Mouse (Mus musculus): ENCODE results near the gene Foxj2. TPM values are rescaled to one million over a fixed set of nuclear protein-coding genes. Genes with fewer than 3 reads are reported as not detected.

Gene Foxj2
- total RNA-seq, 2 experiments from 2014 or later, result 28.8 to 30.7 TPM

DNA sequence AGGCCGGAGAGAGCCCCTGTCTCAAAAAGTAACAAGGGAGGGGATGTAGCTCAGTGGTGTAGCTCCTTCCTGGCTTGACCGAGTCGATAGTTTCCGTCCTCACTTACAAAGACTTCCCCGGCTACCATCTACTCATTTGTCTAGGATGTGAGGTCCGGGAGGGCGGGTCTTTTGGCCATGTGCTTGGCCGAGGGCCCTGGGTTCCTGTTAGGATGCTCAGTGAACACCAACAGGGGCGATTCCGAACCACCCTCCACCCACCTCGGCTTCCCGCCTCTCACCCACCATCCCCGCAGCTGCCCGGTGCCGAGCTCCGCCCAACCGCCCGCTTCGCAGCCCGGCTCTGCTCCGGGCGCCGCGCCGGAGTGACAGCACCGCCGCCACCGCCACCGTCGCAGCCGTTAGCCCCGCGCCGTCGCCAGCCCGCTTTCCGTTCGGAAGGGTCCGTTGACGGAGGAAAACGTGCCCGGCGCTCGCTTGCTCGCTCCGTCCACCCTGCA is 18.4 kb upstream of the Foxj2 start, which contains the start of gene Slc2a3:
Gene Slc2a3 (minus strand): TSS at position 340 of the 500 bp plus-strand sequence.
- Histone ChIP-seq H3K27ac (peak within 1 kb of the TSS; percentile 96), H3K4me3 (peak within 1 kb of the TSS; percentile 68)
- peak; percentile 30 to 62 for DNase-seq (ENCODE audit: low spot score in 2 of 2)
- no peak for TF ChIP-seq CTCF (conservative IDR thresholded peaks at IDR 0.05)

DNA sequence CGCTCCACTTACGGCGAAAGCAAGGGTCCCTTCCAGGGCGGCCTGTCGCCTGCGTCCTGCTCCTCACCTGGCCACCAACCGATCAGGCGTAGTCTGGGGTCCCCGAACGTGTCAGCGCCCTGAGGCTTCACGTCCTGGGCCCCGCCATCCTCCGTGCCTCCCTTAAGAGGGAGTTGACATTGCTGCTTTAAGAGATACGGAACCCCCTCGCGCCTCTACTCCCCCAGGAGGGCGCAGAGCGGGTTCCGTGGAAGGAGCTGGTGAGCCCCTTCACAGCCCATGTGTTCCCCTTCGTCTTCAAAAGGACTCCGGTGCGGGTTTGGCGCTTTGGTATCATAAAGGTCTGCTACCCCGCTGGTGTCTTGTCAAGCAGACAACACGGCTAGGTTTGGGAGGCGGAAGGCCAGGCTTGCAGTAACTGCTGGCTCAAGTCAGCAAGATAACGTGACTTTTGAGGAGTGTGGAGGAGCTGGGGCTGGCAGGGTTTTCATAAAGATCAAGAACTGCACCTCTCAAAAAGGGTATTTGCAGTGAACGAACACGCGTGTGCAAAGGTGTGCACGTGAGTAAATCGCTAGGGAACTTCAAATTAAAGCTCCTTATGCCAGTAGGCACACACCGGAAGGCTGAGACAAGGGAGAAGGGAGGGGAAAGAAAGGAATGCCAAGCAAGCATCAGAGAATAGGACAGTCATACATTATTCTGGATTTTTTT is 17.8 kb upstream of the Foxj2 start:
- Histone ChIP-seq H3K27ac (peak overlapping the region; percentile 96), H3K4me3 (peak overlapping the region; percentile 68)
- DNase-seq (ENCODE audit: low spot score in 2 of 2), result no peak
- no peak for TF ChIP-seq CTCF (conservative IDR thresholded peaks at IDR 0.05)

DNA sequence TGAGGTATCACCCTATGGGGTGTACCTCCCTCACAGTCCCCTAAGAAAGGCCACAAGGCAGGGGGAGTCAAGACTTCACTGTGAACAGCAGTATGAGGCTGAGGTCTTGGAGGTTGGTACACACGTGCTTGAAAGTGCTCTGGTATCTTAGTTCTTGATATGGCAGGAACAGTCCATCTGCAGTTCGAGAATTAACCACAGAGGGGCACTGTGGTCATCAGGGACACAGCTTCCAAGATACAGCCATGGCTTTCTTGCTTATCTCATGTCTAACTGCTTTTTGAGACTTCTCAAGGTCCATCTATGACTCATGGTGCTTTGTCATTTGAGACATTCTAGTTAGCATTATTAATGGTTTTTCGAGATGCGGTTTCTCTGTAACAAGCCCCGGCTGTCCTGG is 15.3 kb upstream of the Foxj2 start:
- peak; percentile 95 for TF ChIP-seq CTCF (conservative IDR thresholded peaks at IDR 0.05)
- no peak overlapping the region for H3K4me3 ChIP-seq
- peak; percentile 61 to 78 for DNase-seq (ENCODE audit: low spot score in 2 of 2)
- H3K27ac ChIP-seq, result no peak overlapping the region

DNA sequence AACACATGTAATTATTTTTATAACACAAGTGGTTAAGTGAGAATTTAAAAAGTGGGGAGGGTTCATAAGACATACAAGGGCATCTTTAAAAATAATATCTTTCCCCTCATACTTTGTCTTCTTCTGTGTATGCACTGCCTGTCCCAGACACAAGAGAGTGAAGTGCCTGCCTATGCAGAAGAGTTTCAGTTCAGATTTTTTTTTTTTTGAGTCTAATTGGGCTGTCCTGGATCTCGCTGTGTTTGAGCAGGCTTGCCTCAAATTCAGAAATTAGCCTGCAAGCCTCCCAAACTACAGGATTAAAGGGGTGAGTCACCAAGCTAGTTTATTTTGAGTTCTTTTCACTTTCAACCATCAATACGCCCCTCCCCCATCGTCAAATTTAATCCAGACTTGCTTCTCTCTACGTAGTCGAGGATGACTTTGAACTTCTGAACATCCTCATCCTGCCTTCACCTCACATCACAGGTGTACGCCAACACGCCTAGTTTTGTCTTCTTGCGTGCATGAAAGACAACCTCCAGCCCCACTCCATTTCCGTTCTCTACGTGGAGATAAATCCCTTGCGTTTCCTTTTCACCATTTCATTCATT is 9.6 kb upstream of the Foxj2 start:
- peak overlapping the region; percentile 99 for H3K27ac ChIP-seq
- TF ChIP-seq CTCF (conservative IDR thresholded peaks at IDR 0.05), result no peak
- DNase-seq (ENCODE audit: low spot score in 2 of 2), result peak in 1 of 2 experiments; percentile 34
- peak overlapping the region; percentile 65 for H3K4me3 ChIP-seq

DNA sequence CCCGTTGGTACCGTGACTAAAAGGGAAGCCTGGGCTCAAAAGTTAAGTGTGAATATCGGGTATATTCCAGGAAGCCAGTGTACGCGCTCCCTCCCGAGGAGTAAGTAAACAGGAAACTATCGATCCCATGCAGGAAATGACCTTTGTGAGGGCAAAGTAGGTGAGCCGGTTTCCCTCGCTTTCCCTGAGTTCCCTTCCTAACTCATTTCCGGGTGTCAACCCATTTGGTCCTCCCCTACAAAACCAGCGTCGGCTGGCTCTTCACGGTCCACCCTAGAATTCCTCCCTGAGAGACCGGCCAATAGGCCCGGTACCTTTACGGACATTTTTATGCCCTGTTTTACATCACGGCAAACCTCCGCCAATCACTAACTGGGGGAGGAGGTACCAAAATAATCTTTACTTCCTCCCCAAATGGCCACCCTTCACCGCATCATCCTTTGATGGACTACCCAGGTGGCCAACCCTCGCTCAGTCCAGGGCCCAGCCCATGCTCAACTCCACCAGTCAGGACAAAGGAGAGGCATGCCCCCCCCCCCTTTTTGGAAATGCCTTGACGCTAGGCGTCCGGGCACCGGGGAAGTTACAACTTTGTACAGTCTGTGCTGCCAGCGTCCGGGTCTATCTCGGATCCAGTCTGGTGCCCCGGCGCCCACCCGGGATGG is 9.0 kb upstream of the Foxj2 start:
- peak; percentile 95 to 98 for DNase-seq (ENCODE audit: low spot score in 2 of 2)
- H3K27ac ChIP-seq, result peak overlapping the region; percentile 99
- peak overlapping the region; percentile 65 for H3K4me3 ChIP-seq
- no peak for TF ChIP-seq CTCF (conservative IDR thresholded peaks at IDR 0.05)

DNA sequence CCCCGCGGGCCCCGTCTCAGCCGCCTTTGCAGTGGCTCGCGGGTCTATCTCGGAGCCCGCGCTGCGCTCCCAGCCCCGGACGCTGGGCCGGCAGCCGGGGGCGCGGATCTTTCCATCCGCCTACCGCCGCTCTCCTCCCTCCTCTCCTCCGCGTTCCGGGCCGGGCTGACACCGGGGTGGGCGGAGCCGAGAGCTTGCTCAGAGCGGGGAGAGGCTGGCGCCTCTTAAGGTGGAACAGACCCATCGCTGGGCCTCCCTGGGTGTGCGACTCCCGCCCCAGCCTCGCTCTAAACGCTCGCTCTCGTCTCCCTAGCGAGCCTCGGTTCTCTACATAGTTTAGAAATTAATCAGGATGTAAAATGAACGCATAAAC is 8.4 kb upstream of the Foxj2 start:
- peak; percentile 92 to 95 for DNase-seq (ENCODE audit: low spot score in 2 of 2)
- peak; percentile 41 for TF ChIP-seq CTCF (conservative IDR thresholded peaks at IDR 0.05)
- peak overlapping the region; percentile 99 for H3K27ac ChIP-seq
- H3K4me3 ChIP-seq, result peak overlapping the region; percentile 65

DNA sequence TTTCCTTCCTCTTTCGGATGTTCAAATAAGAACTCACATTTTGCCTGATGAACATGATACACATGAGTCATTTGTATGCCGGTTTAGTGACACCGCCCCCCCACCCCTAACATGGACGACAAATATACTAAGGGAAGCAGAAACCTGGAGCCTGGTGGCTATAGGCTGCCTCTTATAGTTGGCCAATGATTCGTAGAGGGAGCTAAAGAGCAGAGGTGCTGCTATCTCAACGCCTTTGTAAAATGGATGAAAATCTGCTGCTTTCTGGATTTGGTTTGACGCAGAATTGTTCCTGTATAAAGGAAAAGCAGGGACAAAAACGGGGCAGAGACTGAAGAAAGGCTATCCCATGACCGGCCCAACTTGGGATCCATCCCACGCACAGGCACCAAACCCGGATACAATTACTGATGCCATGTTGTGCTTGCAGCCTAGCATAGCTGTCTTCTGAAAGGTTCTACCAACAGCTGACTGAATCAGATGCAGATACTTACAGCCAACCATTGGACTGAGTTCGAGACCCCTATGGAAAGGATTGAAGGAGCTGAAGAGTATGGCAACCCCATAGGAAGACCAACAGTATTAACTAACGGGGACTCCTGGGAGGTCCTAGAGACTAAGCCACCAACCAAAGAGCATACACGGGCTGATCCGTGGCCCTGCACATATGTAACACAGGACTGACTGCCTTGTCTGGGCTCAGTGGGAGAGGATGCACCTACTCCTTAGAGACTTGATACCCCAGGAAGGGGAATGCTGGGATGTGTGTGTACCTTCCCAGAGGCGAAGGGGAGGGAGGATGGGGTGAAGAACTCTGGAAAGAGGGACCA is 7.7 kb upstream of the Foxj2 start:
- H3K27ac ChIP-seq, result peak overlapping the region; percentile 99
- TF ChIP-seq CTCF (conservative IDR thresholded peaks at IDR 0.05), result no peak
- no peak for DNase-seq (ENCODE audit: low spot score in 2 of 2)
- peak overlapping the region; percentile 65 for H3K4me3 ChIP-seq

DNA sequence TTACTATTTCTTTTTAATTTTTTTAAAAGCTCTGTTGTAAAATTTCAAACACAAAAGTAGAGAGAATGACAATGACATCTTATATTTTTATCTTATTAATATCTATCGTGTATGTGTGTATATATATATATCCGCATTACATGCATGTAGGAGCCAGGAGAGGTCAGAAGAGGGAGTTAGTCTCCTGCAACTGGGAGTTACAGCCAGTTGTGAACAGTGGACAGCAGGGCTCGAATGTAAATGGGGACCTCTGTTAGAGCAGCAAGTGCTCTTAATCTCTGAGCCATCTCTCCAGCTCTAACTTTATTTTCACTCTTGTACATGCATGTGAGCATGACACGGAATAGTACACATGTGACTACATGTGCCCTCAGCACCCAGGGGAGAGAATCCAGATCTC is 7.0 kb upstream of the Foxj2 start:
- Histone ChIP-seq H3K27ac (no peak overlapping the region), H3K4me3 (no peak overlapping the region)
- TF ChIP-seq CTCF (conservative IDR thresholded peaks at IDR 0.05), result no peak
- no peak for DNase-seq (ENCODE audit: low spot score in 2 of 2)

DNA sequence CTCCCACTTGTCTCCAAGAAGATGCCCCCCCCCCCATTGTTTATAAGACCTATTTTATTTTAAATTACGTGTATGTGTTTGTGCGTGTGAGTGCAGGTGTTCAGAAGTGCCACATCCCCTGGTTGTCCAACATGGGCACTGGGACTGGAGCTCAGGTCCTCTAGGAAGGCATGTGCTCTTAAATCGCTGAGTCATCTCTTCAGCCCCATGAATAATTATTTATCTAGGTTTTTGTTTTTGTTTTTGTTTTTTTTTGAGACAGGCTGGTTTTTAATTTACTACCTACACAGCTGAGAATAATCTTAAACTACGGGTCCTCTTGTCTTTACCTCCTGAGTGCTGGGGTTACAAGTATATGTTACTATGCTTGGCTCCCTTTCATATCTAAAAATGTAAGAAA is 6.1 kb upstream of the Foxj2 start:
- no peak overlapping the region for H3K27ac ChIP-seq
- no peak overlapping the region for H3K4me3 ChIP-seq
- TF ChIP-seq CTCF (conservative IDR thresholded peaks at IDR 0.05), result no peak
- no peak for DNase-seq (ENCODE audit: low spot score in 2 of 2)

DNA sequence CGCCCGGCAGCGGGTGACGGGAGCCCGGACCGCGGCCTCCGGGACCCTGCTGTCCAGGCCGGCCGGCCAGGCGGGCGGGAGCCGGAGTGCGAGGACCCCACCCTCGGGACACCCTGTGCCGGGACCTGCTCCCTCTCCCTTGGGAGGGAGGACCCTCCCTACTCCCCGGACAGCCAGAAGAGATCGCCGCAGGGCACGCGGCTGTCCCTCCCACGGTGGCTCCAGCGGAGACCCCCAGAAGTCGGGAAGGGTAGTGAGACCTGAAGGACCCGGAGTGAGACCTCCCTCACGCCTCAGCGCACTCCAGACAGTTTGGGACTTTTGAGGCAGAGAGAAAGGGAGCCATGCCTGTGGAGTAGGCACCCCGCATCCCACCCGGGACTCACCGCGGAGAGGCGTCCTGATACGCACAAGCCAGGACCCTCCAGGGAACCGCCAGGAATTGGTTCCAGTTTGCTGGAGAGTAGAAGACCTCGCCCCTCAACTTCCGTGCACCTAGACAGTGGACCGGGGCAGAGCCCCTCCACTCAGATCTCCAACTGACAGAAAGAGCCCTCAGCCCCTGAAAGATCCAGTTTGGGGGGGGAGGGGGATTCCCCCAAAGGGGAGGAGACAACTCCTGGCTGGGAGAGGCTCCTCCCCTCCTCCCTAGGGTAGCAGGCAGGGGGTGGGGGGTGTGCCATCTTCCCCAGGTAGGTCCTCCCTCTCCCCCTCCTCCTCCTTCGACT is 521 bp downstream of the Foxj2 start:
- TF ChIP-seq CTCF (conservative IDR thresholded peaks at IDR 0.05), result no peak
- H3K27ac ChIP-seq, result peak overlapping the region; percentile 94
- peak overlapping the region; percentile 98 for H3K4me3 ChIP-seq
- peak in 1 of 2 experiments; percentile 34 for DNase-seq (ENCODE audit: low spot score in 2 of 2)

DNA sequence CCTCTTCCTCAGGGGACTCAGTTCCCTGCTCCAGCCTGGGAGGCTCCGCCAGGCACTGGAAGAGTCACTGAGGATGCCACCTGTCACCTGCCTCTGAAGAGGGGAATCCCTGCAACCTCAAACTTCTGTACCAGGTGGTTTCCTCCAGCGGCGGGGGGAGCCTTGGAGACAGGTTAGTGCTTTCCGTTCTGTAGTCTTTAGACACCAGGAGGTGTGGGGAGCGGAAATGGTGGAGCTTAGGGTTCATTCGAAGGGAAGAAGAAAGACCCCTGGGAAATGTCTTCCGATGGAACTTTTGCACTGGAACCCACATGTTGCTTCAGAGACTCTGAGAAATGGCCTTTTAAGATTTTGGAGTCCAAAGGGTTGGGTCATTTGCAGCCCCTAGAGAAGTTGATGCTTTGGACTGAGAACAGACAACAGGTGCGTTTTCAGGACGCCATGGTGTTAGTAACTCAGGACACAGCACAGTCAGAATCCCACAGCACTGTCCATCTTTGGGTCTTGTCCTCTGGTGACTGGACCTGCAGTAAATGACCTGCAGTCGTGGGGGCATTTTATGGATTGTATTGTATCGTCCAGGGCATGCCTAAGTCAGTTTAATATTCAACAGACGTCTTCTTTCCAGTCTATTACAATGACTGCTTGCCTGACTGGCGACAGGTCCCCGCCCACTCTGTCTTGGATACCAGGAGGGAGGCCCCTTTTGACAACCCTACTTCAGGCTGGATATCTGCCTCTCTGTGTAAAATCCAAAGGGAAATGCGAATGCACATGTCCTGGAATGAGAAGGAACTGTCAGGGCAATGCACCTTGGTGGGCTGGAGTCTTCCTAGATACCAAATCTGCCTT is 1.3 kb downstream of the Foxj2 start:
- H3K4me3 ChIP-seq, result peak overlapping the region; percentile 98
- TF ChIP-seq CTCF (conservative IDR thresholded peaks at IDR 0.05), result no peak
- DNase-seq (ENCODE audit: low spot score in 2 of 2), result no peak
- peak overlapping the region; percentile 94 for H3K27ac ChIP-seq
